Mouse (Mus musculus) lung, adult 2 months (tissue): Measurements from ENCODE around the gene Ckap4. TPM values are rescaled to one million over a fixed set of nuclear protein-coding genes. Genes with fewer than 3 reads are reported as not detected.

Source experiments
- DNase-seq: peaks from one replicate; pipeline ENCODE4 v3.0.0; 2022
- H3K4me1 ChIP-seq: fragments of 200-500 bp; 2 replicates; pipeline ENCODE4 v1.6.1; 2011; ENCODE audit warnings: low read length; ENCODE audit not compliant: control insufficient read depth, insufficient read depth
- H3K4me3 ChIP-seq: fragments of 200-500 bp; replicated peaks from 2 replicates; pipeline ENCODE3; 2011; ENCODE audit warnings: low read depth, mild to moderate bottlenecking, control low read depth, low read length; ENCODE audit errors: extremely low read depth
- CTCF ChIP-seq: fragments of 200-500 bp; IDR thresholded peaks from 2 replicates; pipeline ENCODE4 v1.5.1; 2011; ENCODE audit warnings: mild to moderate bottlenecking, low read length, control low read depth; ENCODE audit not compliant: insufficient read depth
- POLR2A ChIP-seq: fragments of 200-500 bp; IDR thresholded peaks from 2 replicates; pipeline ENCODE4 v1.6.1; 2011; ENCODE audit warnings: low read depth, mild to moderate bottlenecking, control low read depth, low read length, borderline replicate concordance; ENCODE audit errors: extremely low read depth
- WGBS: fragments of 180-500 bp; shearing (Covaris S2); methylation state at CpG from one replicate; pipeline ENCODE4 v1.1.7; 2018; 5-methylcytosine and 5-hydroxymethylcytosine counted together
- polyA plus RNA-seq: library from polyadenylated mRNA; depleted of rRNA; stranded (reverse); fragments of >200 nt; gene quantifications from 2 replicates; pipeline ENCODE4 v1.2.3, GENCODE M21; 2012

Ckap4 gene
- polyA plus RNA-seq, 1 experiment: 26.5 TPM

GRCm38 (mm10) chr10:84551846-84552245 is 18.0 kb upstream of the Ckap4 start:
- DNase-seq: no peak
- no peak overlapping the region for H3K4me3 ChIP-seq
- H3K4me1 ChIP-seq: no peaks in the 10 kb centered on the region
- no peak for TF ChIP-seq POLR2A
- 91% methylated on average over 3 of the region's 3 CpGs for WGBS

- no peak overlapping the region for H3K4me3 ChIP-seq
- no peaks in the 10 kb centered on the region for H3K4me1 ChIP-seq
- DNase-seq: no peak
- 64% methylated on average over 10 of the region's 10 CpGs for WGBS
- TF ChIP-seq CTCF (no peak), POLR2A (no peak)
These were observed 16.0 kb upstream of the Ckap4 start for GRCm38 (mm10) chr10:84549920-84550293.

GRCm38 (mm10) chr10:84549146-84549919 is 15.5 kb upstream of the Ckap4 start:
- TF ChIP-seq POLR2A: no peak
- no peak for TF ChIP-seq CTCF
- no peak for DNase-seq
- Histone ChIP-seq H3K4me3 (no peak overlapping the region), H3K4me1 (no peaks in the 10 kb centered on the region)
- WGBS: 65% methylated on average over 17 of the region's 17 CpGs

- no peak for TF ChIP-seq CTCF
- TF ChIP-seq POLR2A: no peak
- WGBS: 58% methylated on average over 7 of the region's 7 CpGs
These were observed 11.2 kb upstream of the Ckap4 start for GRCm38 (mm10) chr10:84544841-84545610.

GRCm38 (mm10) chr10:84542802-84543658 is 9.2 kb upstream of the Ckap4 start:
- Histone ChIP-seq H3K4me1 (no peaks in the 10 kb centered on the region), H3K4me3 (no peak overlapping the region)
- 0 out of 2 replicates have a peak, but pooled peaks have one; percentile 5 for TF ChIP-seq CTCF
- no peak for TF ChIP-seq POLR2A
- DNase-seq: no peak
- 43% methylated on average over 11 of the region's 11 CpGs for WGBS

More at GRCm38 (mm10) chr10:84544841-84545610, 11.2 kb upstream of the Ckap4 start:
- no peak overlapping the region for H3K4me3 ChIP-seq
- no peaks in the 10 kb centered on the region for H3K4me1 ChIP-seq
- no peak for DNase-seq

- no peak for DNase-seq
- TF ChIP-seq CTCF: no peak
- TF ChIP-seq POLR2A: no peak
- Histone ChIP-seq H3K4me3 (no peak overlapping the region), H3K4me1 (no peaks in the 10 kb centered on the region)
- 89% methylated on average over 6 of the region's 6 CpGs for WGBS
These were observed 5.8 kb upstream of the Ckap4 start for GRCm38 (mm10) chr10:84539651-84540050.

- 43% methylated on average over 4 of the region's 4 CpGs for WGBS
- DNase-seq: no peak
These were observed 2.0 kb upstream of the Ckap4 start for GRCm38 (mm10) chr10:84535859-84536258.

GRCm38 (mm10) chr10:84535458-84535857 is 1.6 kb upstream of the Ckap4 start:
- no peak for DNase-seq
- WGBS: 70% methylated on average over 5 of the region's 5 CpGs
- TF ChIP-seq POLR2A (no peak), CTCF (no peak)
- Histone ChIP-seq H3K4me3 (no peak overlapping the region), H3K4me1 (peaks cover 10% of the 10 kb centered on the region; the same call in 1 of the 2 replicates)

More at GRCm38 (mm10) chr10:84535859-84536258, 2.0 kb upstream of the Ckap4 start:
- Histone ChIP-seq H3K4me3 (no peak overlapping the region), H3K4me1 (peaks cover 10% of the 10 kb centered on the region; the same call in 1 of the 2 replicates)
- no peak for TF ChIP-seq POLR2A
- no peak for TF ChIP-seq CTCF

GRCm38 (mm10) chr10:84532911-84533882 is 665 bp downstream of the Ckap4 start:
- WGBS: 2% methylated on average over 71 of the region's 72 CpGs
- DNase-seq: peak; percentile 62
- no peak for TF ChIP-seq CTCF
- no peak for TF ChIP-seq POLR2A
- peaks cover 17% of the 10 kb centered on the region; the same call in 1 of the 2 replicates for H3K4me1 ChIP-seq
- peak overlapping the region; percentile 59 for H3K4me3 ChIP-seq
